In the genomic region with DNA sequence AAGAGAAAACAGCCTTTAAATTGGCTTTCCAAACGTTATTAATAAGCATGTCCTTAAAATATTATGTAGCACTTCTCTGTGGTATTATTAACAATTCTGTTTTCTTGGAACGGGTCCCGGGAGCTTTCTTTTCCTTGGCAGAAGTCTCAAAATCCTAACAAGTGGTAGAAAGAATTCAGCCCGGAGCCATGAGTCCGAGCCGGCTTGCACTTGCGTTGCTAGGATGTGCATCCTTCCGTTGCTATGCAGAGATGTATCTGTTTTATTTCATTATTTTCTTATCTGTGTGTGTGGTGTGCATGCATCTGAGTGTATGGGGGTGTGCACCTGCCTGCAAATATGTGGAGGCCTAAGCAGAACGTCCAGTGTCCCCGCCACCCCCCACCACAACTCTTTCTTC, we compare ENCODE assay signal across 8 mouse cellular contexts. TPM values are rescaled to one million over a fixed set of nuclear protein-coding genes. Genes with fewer than 3 reads are reported as not detected.
DNase-seq lines count a peak whose midpoint lies in the region; ATAC-seq and TF ChIP-seq lines count a peak whose summit lies in the region.

No protein-coding gene starts in this region.

- H3K27me3 ChIP-seq in limb, embryonic 14.5 days (ENCODE audit: control insufficient read depth, insufficient read depth, low read length) = no peaks in the 10 kb centered on the region
- no peaks in the 10 kb centered on the region for H3K27me3 ChIP-seq in limb, embryonic 10.5 days (ENCODE audit: low read depth, poor library complexity, severe bottlenecking)

- H3K36me3 ChIP-seq in limb, embryonic 14.5 days (ENCODE audit: control insufficient read depth, insufficient read depth, low read length) = no peaks in the 10 kb centered on the region
- no peaks in the 10 kb centered on the region for H3K36me3 ChIP-seq in limb, embryonic 10.5 days

- H3K4me2 ChIP-seq in limb, embryonic 14.5 days (replicated peaks; ENCODE audit: low read depth, low read length, severe bottlenecking) = no peak overlapping the region

- no peak for TF ChIP-seq POLR2A in limb, embryonic 14.5 days (IDR thresholded peaks at IDR 0.05; ENCODE audit: borderline replicate concordance, extremely low read depth, insufficient read depth, insufficient read length)
- no peak for TF ChIP-seq POLR2A in brain, embryonic 14.5 days (IDR thresholded peaks at IDR 0.05; ENCODE audit: borderline replicate concordance, extremely low read depth, insufficient read depth, insufficient read length, poor library complexity, severe bottlenecking)

- intact Hi-C loops in gastrocnemius, adult 2 months (cut with DNase I) = no loop called here
- intact Hi-C loops in gastrocnemius, postnatal 36 days (cut with DNase I) = no loop called here

- no peak for DNase-seq in gastrocnemius, adult 2 months
- DNase-seq in gastrocnemius, postnatal 36 days = no peak
- DNase-seq in limb, embryonic 14.5 days (ENCODE audit: low spot score) = peak; percentile 77
- no peak for DNase-seq in limb, embryonic 10.5 days (ENCODE audit: low spot score)
- peak; percentile 75 for DNase-seq in brain, embryonic 14.5 days (ENCODE audit: low read depth)
- peak; percentile 16 to 29 for DNase-seq in layer of hippocampus, postnatal 36 days
- no peak for DNase-seq in thymus, adult 18-20 months
- DNase-seq in adrenal gland, adult (ENCODE audit: inconsistent age in 2 of 2, low spot score in 1 of 2) = no peak

- peaks cover 3% of the 10 kb centered on the region; the same call in 1 of the 2 replicates for H3K4me1 ChIP-seq in limb, embryonic 14.5 days (ENCODE audit: control insufficient read depth, insufficient read depth, low read length)
- 0 out of 2 replicates have a peak, but pooled peaks cover 1% of the 10 kb centered on the region for H3K4me1 ChIP-seq in limb, embryonic 10.5 days

- peak overlapping the region; percentile 76 for H3K27ac ChIP-seq in gastrocnemius, adult 2 months
- no peak overlapping the region for H3K27ac ChIP-seq in limb, embryonic 14.5 days (replicated peaks; ENCODE audit: low read depth, low read length)
- H3K27ac ChIP-seq in limb, embryonic 10.5 days = no peak overlapping the region

- H3K9me3 ChIP-seq in limb, embryonic 14.5 days (ENCODE audit: control insufficient read depth, low read length) = no peaks in the 10 kb centered on the region
- H3K9me3 ChIP-seq in limb, embryonic 10.5 days (replicated peaks) = no peaks in the 10 kb centered on the region

- whole genome bisulfite sequencing in limb, embryonic 14.5 days = 63% methylated on average over 10 of the region's 10 CpGs
- WGBS in limb, embryonic 10.5 days = 92% methylated on average over 10 of the region's 10 CpGs

- no peak overlapping the region for H3K4me3 ChIP-seq in gastrocnemius, adult 2 months
- H3K4me3 ChIP-seq in limb, embryonic 14.5 days (replicated peaks; ENCODE audit: low read length) = no peak overlapping the region
- no peak overlapping the region for H3K4me3 ChIP-seq in limb, embryonic 10.5 days

- ATAC-seq in limb, embryonic 14.5 days (ENCODE audit: low FRiP score, low read depth) = no peak

- no peak for TF ChIP-seq CTCF in gastrocnemius, adult 2 months (IDR thresholded peaks at IDR 0.05)
- no peak for TF ChIP-seq CTCF in brain, embryonic 14.5 days (IDR thresholded peaks at IDR 0.05; ENCODE audit: borderline replicate concordance, extremely low read depth, insufficient read depth, insufficient read length)

- no peak overlapping the region for H3K9ac ChIP-seq in limb, embryonic 14.5 days (ENCODE audit: low read depth, low read length, severe bottlenecking)

RNA-seq across cellular contexts. Expression of a gene that starts 41.5 kb away (rescaled TPM):
- total RNA-seq in gastrocnemius, adult 2 months (2021) = 10 to 100 TPM; 29.7 to 34.3 TPM
- total RNA-seq in gastrocnemius, postnatal 36 days (2021) = 10 to 100 TPM; 22.4 to 25.4 TPM
- polyA plus RNA-seq in limb, embryonic 14.5 days (2012; rRNA removed) = 38.8 and 39.5 TPM in 2 replicates
- 13.4 and 14.0 TPM in 2 replicates for polyA plus RNA-seq in limb, embryonic 14.5 days (2014; fragmentation: Nextera tagmentation; extraction: Ambion mirVana)
- polyA plus RNA-seq in limb, embryonic 10.5 days (2016; fragmentation: Nextera tagmentation; extraction: Ambion mirVana) = 6.2 and 8.7 TPM in 2 replicates
- 64.6 and 66.2 TPM in 2 replicates for polyA plus RNA-seq in brain, embryonic 14.5 days (2012; rRNA removed)
- total RNA-seq in layer of hippocampus, postnatal 36 days (2021) = 10 to 100 TPM; 75.8 to 80.9 TPM

Comparison
In these comparisons a context has a peak if more than half of its experiments do, and no peak if none do; other contexts are left out.
1. DNase-seq: peak in limb, embryonic 14.5 days (single experiment), brain, embryonic 14.5 days (single experiment) and layer of hippocampus, postnatal 36 days (2 of 2); none in gastrocnemius, adult 2 months (single experiment), gastrocnemius, postnatal 36 days (0 of 2), limb, embryonic 10.5 days (single experiment), thymus, adult 18-20 months (0 of 2) and adrenal gland, adult (0 of 2).